Comparison of ENCODE assay signal across 30 mouse cellular contexts in genomic region chr5:135431111-135431510, GRCm38 (mm10). TPM values are rescaled to one million over a fixed set of nuclear protein-coding genes. Genes with fewer than 3 reads are reported as not detected.
A peak's percentile ranks its signal among the peaks of the same experiment; 100 is the strongest.
DNase-seq lines count a peak whose midpoint lies in the region; ATAC-seq lines count a peak whose summit lies in the region.
"Had no signal": no experiment of that assay in that cellular context is flagged by ENCODE, and none has a peak within 500 bp of the region (broad histone marks: within the 10 kb centered on the region; RNA-seq: fewer than 3 reads in every experiment).

No protein-coding gene starts in this region.

- no peaks in the 10 kb centered on the region for H3K9me3 ChIP-seq in heart, embryonic 15.5 days (replicated peaks)
- peaks cover 8% of the 10 kb centered on the region for H3K9me3 ChIP-seq in midbrain, embryonic 13.5 days
- no peaks in the 10 kb centered on the region for H3K9me3 ChIP-seq in midbrain, embryonic 15.5 days
- H3K9me3 ChIP-seq: hindbrain, embryonic 15.5 days; liver, embryonic 12.5 days had no signal

- H3K4me2 ChIP-seq in heart, embryonic 15.5 days: no peak overlapping the region
- H3K4me2 ChIP-seq in midbrain, embryonic 13.5 days (replicated peaks): no peak overlapping the region
- no peak overlapping the region for H3K4me2 ChIP-seq in midbrain, embryonic 15.5 days
- H3K4me2 ChIP-seq: embryonic facial prominence, embryonic 12.5 days; heart, embryonic 11.5 days; hindbrain, embryonic 15.5 days; liver, embryonic 12.5 days; neural tube, embryonic 12.5 days had no signal

- H3K4me1 ChIP-seq in heart, embryonic 15.5 days (replicated peaks): peaks cover 8% of the 10 kb centered on the region; the same call in 1 of the 2 replicates
- H3K4me1 ChIP-seq in midbrain, embryonic 13.5 days (replicated peaks): no peaks in the 10 kb centered on the region
- H3K4me1 ChIP-seq in midbrain, embryonic 15.5 days: no peaks in the 10 kb centered on the region
- H3K4me1 ChIP-seq: embryonic facial prominence, embryonic 12.5 days; hindbrain, embryonic 10.5 days; hindbrain, embryonic 15.5 days; liver, embryonic 12.5 days; neural tube, embryonic 12.5 days had no signal

- H3K36me3 ChIP-seq in heart, embryonic 15.5 days: peaks cover 83% of the 10 kb centered on the region
- peaks cover 94% of the 10 kb centered on the region for H3K36me3 ChIP-seq in midbrain, embryonic 13.5 days
- H3K36me3 ChIP-seq in midbrain, embryonic 15.5 days (replicated peaks): peaks cover 62% of the 10 kb centered on the region

- peak; percentile 56 for DNase-seq in adrenal gland, postnatal 10 days
- DNase-seq in adrenal gland, postnatal 36 days: no peak
- no peak for DNase-seq in heart, adult 11 months
- peak; percentile 72 for DNase-seq in kidney, postnatal 10 days
- no peak for DNase-seq in kidney, postnatal 25 days
- DNase-seq: cerebellum, adult 11-12 months; embryo, embryonic 11 days; gastrocnemius, postnatal 14 days; kidney, adult 18-20 months; liver, postnatal 0 days; lung, postnatal 10 days; right cerebral cortex, adult 18-20 months; spleen, adult 18-20 months; thymus, postnatal 14 days had no signal

- no peak for ATAC-seq in heart, embryonic 15.5 days (replicated peaks; ENCODE audit: insufficient number of reproducible peaks, insufficient read depth, low FRiP score, low read depth)
- ATAC-seq in midbrain, embryonic 13.5 days: no peak
- no peak for ATAC-seq in midbrain, embryonic 15.5 days (replicated peaks)
- ATAC-seq: forebrain, embryonic 14.5 days; inflammation-experienced regulatory T-cells, adult 6 months; liver, embryonic 12.5 days; liver, postnatal 0 days; midbrain, embryonic 16.5 days; Patski had no signal

- no peak overlapping the region for H3K4me3 ChIP-seq in heart, embryonic 15.5 days
- no peak overlapping the region for H3K4me3 ChIP-seq in midbrain, embryonic 13.5 days (replicated peaks)
- no peak overlapping the region for H3K4me3 ChIP-seq in midbrain, embryonic 15.5 days
- H3K4me3 ChIP-seq: embryonic facial prominence, embryonic 12.5 days; hindbrain, embryonic 10.5 days; hindbrain, embryonic 15.5 days; left cerebral cortex, adult 2 months; liver, embryonic 12.5 days; myocyte; neural tube, embryonic 12.5 days had no signal

- no peaks in the 10 kb centered on the region for H3K27me3 ChIP-seq in heart, embryonic 15.5 days
- H3K27me3 ChIP-seq in midbrain, embryonic 13.5 days: no peaks in the 10 kb centered on the region
- no peaks in the 10 kb centered on the region for H3K27me3 ChIP-seq in midbrain, embryonic 15.5 days (replicated peaks)
- H3K27me3 ChIP-seq: embryonic facial prominence, embryonic 12.5 days; hindbrain, embryonic 15.5 days; liver, embryonic 12.5 days; neural tube, embryonic 12.5 days; Patski had no signal

- WGBS in heart, embryonic 15.5 days: 56% methylated on average over 6 of the region's 6 CpGs
- 90% methylated on average over 6 of the region's 6 CpGs for WGBS in midbrain, embryonic 13.5 days
- 90% methylated on average over 6 of the region's 6 CpGs for WGBS in midbrain, embryonic 15.5 days

- H3K9ac ChIP-seq in heart, embryonic 15.5 days: no peak overlapping the region
- H3K9ac ChIP-seq in midbrain, embryonic 13.5 days (replicated peaks): no peak overlapping the region
- no peak overlapping the region for H3K9ac ChIP-seq in midbrain, embryonic 15.5 days
- H3K9ac ChIP-seq: embryonic facial prominence, embryonic 12.5 days; hindbrain, embryonic 15.5 days; liver, embryonic 12.5 days; liver, postnatal 0 days; neural tube, embryonic 12.5 days had no signal

- H3K27ac ChIP-seq in heart, embryonic 15.5 days: peak overlapping the region; percentile 42; the same call in 1 of the 2 replicates
- 0 out of 2 replicates have a peak overlapping the region, but pooled peaks have one; percentile 19 for H3K27ac ChIP-seq in midbrain, embryonic 13.5 days
- H3K27ac ChIP-seq in midbrain, embryonic 15.5 days: no peak overlapping the region
- H3K27ac ChIP-seq: embryonic facial prominence, embryonic 12.5 days; hindbrain, embryonic 10.5 days; hindbrain, embryonic 15.5 days; left cerebral cortex, adult 2 months; liver, embryonic 12.5 days; macrophage; neural tube, embryonic 12.5 days had no signal

RNA-seq across cellular contexts. Expression of gene Pom121, which starts 36.8 kb away (rescaled TPM):
- 10 to 100 TPM; 25.9 to 26.7 TPM for total RNA-seq in adrenal gland, postnatal 10 days (2021)
- total RNA-seq in adrenal gland, postnatal 36 days (2021): 10 to 100 TPM; 21.4 to 24.6 TPM
- 7.0 and 9.5 TPM in 2 replicates for polyA plus RNA-seq in heart, embryonic 15.5 days (2015; fragmentation: Nextera tagmentation; extraction: Ambion mirVana)
- polyA plus RNA-seq in midbrain, embryonic 13.5 days (2015; fragmentation: Nextera tagmentation; extraction: Ambion mirVana): 13.8 and 15.2 TPM in 2 replicates
- polyA plus RNA-seq in midbrain, embryonic 15.5 days (2015; fragmentation: Nextera tagmentation; extraction: Ambion mirVana): 11.4 and 11.8 TPM in 2 replicates

Comparison
In these comparisons a context has a peak if more than half of its experiments do, and no peak if none do; other contexts are left out.
1. DNase-seq: peak in adrenal gland, postnatal 10 days (single experiment) and kidney, postnatal 10 days (single experiment); none in adrenal gland, postnatal 36 days (0 of 2), heart, adult 11 months (single experiment) and kidney, postnatal 25 days (0 of 2).